Mouse (Mus musculus) MEL (cell line): ENCODE data around the gene Osbpl5. TPM values are rescaled to one million over a fixed set of nuclear protein-coding genes. Genes with fewer than 3 reads are reported as not detected.

Source experiments
- DNase-seq: peaks from one replicate; pipeline ENCODE4 v3.0.0; 2011; ENCODE audit warnings: low read depth, low spot score
- H3K27ac ChIP-seq: 2 replicates; pipeline ENCODE4 v1.5.1; 2012; ENCODE audit warnings: low read depth, mild to moderate bottlenecking, control low read depth, low read length, moderate library complexity; ENCODE audit not compliant: control insufficient read depth
- H3K27me3 ChIP-seq, 2 experiments: fragments of 150-350 bp in 1 of 2; sonication (generic) in 1 of 2; 2 replicates each; pipeline ENCODE4 v1.6.1; 2012; ENCODE audit warnings: low read length in 2 of 2, mild to moderate bottlenecking in 2 of 2, improper control_type of control experiment in 1 of 2, moderate library complexity in 1 of 2; ENCODE audit not compliant: insufficient read depth in 2 of 2, control insufficient read depth in 1 of 2
- H3K36me3 ChIP-seq, 2 experiments: 2 replicates each; pipeline ENCODE4 v1.6.1; 2012 to 2014; ENCODE audit warnings: low read length in 2 of 2, improper control_type of control experiment in 1 of 2, inconsistent platforms in 1 of 2, mild to moderate bottlenecking in 1 of 2; ENCODE audit not compliant: insufficient read depth in 2 of 2, control insufficient read depth in 1 of 2
- H3K4me1 ChIP-seq, 2 experiments: fragments of 150-350 bp in 1 of 2; sonication (generic) in 1 of 2; 2 replicates each; pipeline ENCODE4 v1.6.1; 2012; ENCODE audit warnings: low read length in 2 of 2, improper control_type of control experiment in 1 of 2, mild to moderate bottlenecking in 1 of 2; ENCODE audit not compliant: insufficient read depth in 2 of 2, control insufficient read depth in 1 of 2
- H3K4me3 ChIP-seq, 2 experiments: fragments of 150-350 bp in 1 of 2; sonication (generic) in 1 of 2; 2 replicates each; pipeline ENCODE4 v1.5.1; 2012; ENCODE audit warnings: low read depth in 2 of 2, low read length in 2 of 2, mild to moderate bottlenecking in 2 of 2, moderate library complexity in 2 of 2, control low read depth in 1 of 2, improper control_type of control experiment in 1 of 2; ENCODE audit not compliant: control insufficient read depth in 1 of 2, insufficient read depth in 1 of 2
- H3K79me2 ChIP-seq: 2 replicates; pipeline ENCODE4 v1.6.1; 2012; ENCODE audit warnings: mild to moderate bottlenecking, low read length, moderate library complexity; ENCODE audit not compliant: control insufficient read depth, poor library complexity, insufficient read depth
- H3K9ac ChIP-seq: 2 replicates; pipeline ENCODE4 v1.6.1; 2012; ENCODE audit warnings: low read depth, mild to moderate bottlenecking, control low read depth, low read length, moderate library complexity; ENCODE audit not compliant: control insufficient read depth, poor library complexity, severe bottlenecking
- H3K9me3 ChIP-seq: fragments of 150-350 bp; sonication (generic); replicated peaks from 2 replicates; pipeline ENCODE4 v1.6.1; 2012; ENCODE audit warnings: mild to moderate bottlenecking, low read length, improper control_type of control experiment, moderate library complexity; ENCODE audit not compliant: insufficient read depth
- CHD1 ChIP-seq: IDR thresholded peaks from 2 replicates; pipeline ENCODE4 v1.6.1; 2012; ENCODE audit warnings: low read depth, mild to moderate bottlenecking, inconsistent platforms, low read length, improper control_type of control experiment
- CTCF ChIP-seq, 3 experiments: IDR thresholded peaks in 2 of 3; conservative IDR thresholded peaks in 1 of 3; 2 replicates each; pipeline ENCODE4 v1.5.1; 2011 to 2012; ENCODE audit warnings: low read length in 3 of 3, low read depth in 2 of 3, mild to moderate bottlenecking in 2 of 3, improper control_type of control experiment in 1 of 3, inconsistent platforms in 1 of 3, mixed read lengths in 1 of 3, moderate library complexity in 1 of 3; ENCODE audit not compliant: control insufficient read depth in 1 of 3, insufficient read depth in 1 of 3, poor library complexity in 1 of 3, severe bottlenecking in 1 of 3
- ELF1 ChIP-seq: IDR thresholded peaks from 2 replicates; pipeline ENCODE4 v1.6.1; 2014; ENCODE audit warnings: low read depth, mild to moderate bottlenecking, inconsistent platforms, low read length, improper control_type of control experiment, moderate library complexity
- EP300 ChIP-seq, 2 experiments: IDR thresholded peaks; 2 replicates each; pipeline ENCODE4 v1.6.1; 2011; ENCODE audit warnings: improper control_type of control experiment in 2 of 2, low read length in 2 of 2, low read depth in 1 of 2, mild to moderate bottlenecking in 1 of 2
- ETS1 ChIP-seq: IDR thresholded peaks from 2 replicates; pipeline ENCODE4 v1.6.1; 2012; ENCODE audit warnings: low read depth, mild to moderate bottlenecking, inconsistent platforms, low read length, improper control_type of control experiment, moderate library complexity
- GABPA ChIP-seq: IDR thresholded peaks from 2 replicates; pipeline ENCODE4 v1.6.1; 2012; ENCODE audit warnings: low read depth, mild to moderate bottlenecking, inconsistent platforms, low read length, improper control_type of control experiment, moderate library complexity
- HCFC1 ChIP-seq: IDR thresholded peaks from 2 replicates; pipeline ENCODE4 v1.6.1; 2012; ENCODE audit warnings: low read depth, mild to moderate bottlenecking, inconsistent platforms, low read length, improper control_type of control experiment, moderate library complexity
- JUND ChIP-seq: IDR thresholded peaks from 2 replicates; pipeline ENCODE4 v1.6.1; 2011; ENCODE audit warnings: low read depth, mild to moderate bottlenecking, improper control_type of control experiment, low read length
- KAT2A ChIP-seq: conservative IDR thresholded peaks from 2 replicates; pipeline ENCODE4 v1.6.1; 2012; ENCODE audit warnings: low read depth, low read length, improper control_type of control experiment, inconsistent platforms
- MAX ChIP-seq: IDR thresholded peaks from 2 replicates; pipeline ENCODE4 v1.6.1; 2011; ENCODE audit warnings: low read length, improper control_type of control experiment
- MAZ ChIP-seq: IDR thresholded peaks from 2 replicates; pipeline ENCODE4 v1.6.1; 2012; ENCODE audit warnings: low read depth, mild to moderate bottlenecking, inconsistent platforms, low read length, improper control_type of control experiment
- NELFE ChIP-seq: IDR thresholded peaks from 2 replicates; pipeline ENCODE4 v1.6.1; 2011; ENCODE audit warnings: low read depth, low read length, improper control_type of control experiment
- POLR2AphosphoS2 ChIP-seq: IDR thresholded peaks from 2 replicates; pipeline ENCODE4 v1.6.1; 2011; ENCODE audit warnings: low read length, improper control_type of control experiment
- POLR2AphosphoS5 ChIP-seq: IDR thresholded peaks from 2 replicates; pipeline ENCODE4 v1.6.1; 2012; ENCODE audit warnings: low read depth, borderline replicate concordance, mild to moderate bottlenecking, inconsistent platforms, low read length, moderate library complexity, mixed read lengths
- TBP ChIP-seq: IDR thresholded peaks from 2 replicates; pipeline ENCODE4 v1.8.0; 2011; ENCODE audit warnings: low read depth, low read length, improper control_type of control experiment
- TCF12 ChIP-seq: IDR thresholded peaks from 2 replicates; pipeline ENCODE4 v1.6.1; 2014; ENCODE audit warnings: low read depth, mild to moderate bottlenecking, inconsistent platforms, low read length, improper control_type of control experiment, moderate library complexity
- USF2 ChIP-seq, 2 experiments: IDR thresholded peaks; 2 replicates each; pipeline ENCODE4 v1.6.1; 2011 to 2012; ENCODE audit warnings: improper control_type of control experiment in 2 of 2, low read length in 2 of 2, borderline replicate concordance in 1 of 2, inconsistent platforms in 1 of 2, low read depth in 1 of 2, mild to moderate bottlenecking in 1 of 2; ENCODE audit not compliant: insufficient read depth in 1 of 2
- ZC3H11A ChIP-seq: IDR thresholded peaks from 2 replicates; pipeline ENCODE4 v1.6.1; 2012; ENCODE audit warnings: low read depth, mild to moderate bottlenecking, inconsistent platforms, low read length, improper control_type of control experiment
- ZKSCAN1 ChIP-seq: IDR thresholded peaks from 2 replicates; pipeline ENCODE4 v1.6.1; 2012; ENCODE audit warnings: low read depth, mild to moderate bottlenecking, inconsistent platforms, low read length, improper control_type of control experiment, moderate library complexity
- ZNF384 ChIP-seq: IDR thresholded peaks from 2 replicates; pipeline ENCODE4 v1.6.1; 2012; ENCODE audit warnings: low read depth, mild to moderate bottlenecking, inconsistent platforms, low read length, improper control_type of control experiment
- polyA plus RNA-seq, 2 experiments: library from polyadenylated mRNA; stranded (reverse) in 1 of 2; unstranded in 1 of 2; fragments of >175 nt in 1 of 2; fragments of >200 nt in 1 of 2; gene quantifications; 2 replicates each; pipeline versions ENCODE4 v1.2.1 to v1.2.4; 2012; ENCODE audit warnings: low replicate concordance in 2 of 2, low read depth in 1 of 2; ENCODE audit not compliant: insufficient read length in 2 of 2, insufficient read depth in 1 of 2, missing spikeins in 1 of 2
- total RNA-seq: library from RNA; depleted of rRNA; stranded (reverse); fragments of 300-350 nt; gene quantifications from 2 replicates; pipeline ENCODE4 v1.2.3, GENCODE M21; 2012

Osbpl5 gene
- total and polyA plus RNA-seq, 3 experiments, result 0.27 to 0.50 TPM; not detected in 1

GRCm38 (mm10) chr7:143726396-143726795, 30.4 kb downstream of the Osbpl5 start:
- Histone ChIP-seq H3K4me1 (no peaks in the 10 kb centered on the region), H3K9me3 (no peaks in the 10 kb centered on the region), H3K9ac (no peak overlapping the region), H3K27me3 (peaks cover 0 to 1% of the 10 kb centered on the region in 2 experiments; a peak in 2 of 4 replicates), H3K27ac (no peak overlapping the region), H3K79me2 (no peaks in the 10 kb centered on the region), H3K4me3 (no peak overlapping the region), H3K36me3 (no peaks in the 10 kb centered on the region)
- DNase-seq, result no peak
- no peak for TF ChIP-seq NELFE
- TF ChIP-seq CTCF (IDR thresholded peaks at IDR 0.05 in 2 of 3, conservative IDR thresholded peaks at IDR 0.05 in 1 of 3; ENCODE audit: control insufficient read depth in 1 of 3, insufficient read depth in 1 of 3, low read depth in 2 of 3, low read length in 3 of 3, poor library complexity in 1 of 3, severe bottlenecking in 1 of 3), result peak in 2 of 3 experiments; percentile 7 to 24; a peak in 1 of 6 replicates

- H3K9me3 ChIP-seq, result no peaks in the 10 kb centered on the region
- peak overlapping the region; percentile 15 to 26; a peak in 2 of 4 replicates for H3K4me3 ChIP-seq
- H3K4me1 ChIP-seq, result no peaks in the 10 kb centered on the region
- H3K27me3 ChIP-seq, result peaks cover 0 to 1% of the 10 kb centered on the region in 2 experiments; a peak in 3 of 4 replicates
- H3K27ac ChIP-seq, result no peak overlapping the region
- H3K79me2 ChIP-seq, result no peaks in the 10 kb centered on the region
- no peak for TF ChIP-seq JUND
- no peak for TF ChIP-seq CHD1
- TF ChIP-seq GABPA, result no peak
- no peak for TF ChIP-seq USF2 (IDR thresholded peaks at IDR 0.05; ENCODE audit: borderline replicate concordance in 1 of 2, insufficient read depth in 1 of 2, low read depth in 1 of 2, low read length in 2 of 2)
- no peak overlapping the region; the same call in 1 of the 2 replicates for H3K9ac ChIP-seq
- no peaks in the 10 kb centered on the region for H3K36me3 ChIP-seq
- no peak for DNase-seq
Measured at GRCm38 (mm10) chr7:143723841-143724240, 32.9 kb downstream of the Osbpl5 start.

- no peak overlapping the region for H3K9ac ChIP-seq
- H3K27me3 ChIP-seq, result peaks cover 0 to 1% of the 10 kb centered on the region in 2 experiments; a peak in 3 of 4 replicates
Measured at GRCm38 (mm10) chr7:143722646-143723045, 34.1 kb downstream of the Osbpl5 start.

More at GRCm38 (mm10) chr7:143722646-143723045, 34.1 kb downstream of the Osbpl5 start:
- H3K9me3 ChIP-seq, result no peaks in the 10 kb centered on the region
- TF ChIP-seq TCF12 (no peak), GABPA (no peak), ELF1 (no peak), ETS1 (no peak), ZKSCAN1 (no peak), EP300 (IDR thresholded peaks at IDR 0.05; ENCODE audit: low read depth in 1 of 2, low read length in 2 of 2) (no peak), TBP (no peak), POLR2AphosphoS5 (no peak), MAX (no peak), MAZ (no peak), KAT2A (no peak), POLR2AphosphoS2 (no peak), ZC3H11A (no peak), ZNF384 (no peak), HCFC1 (no peak), JUND (no peak)
- TF ChIP-seq, all 39 proteins: peak for 0
- Histone ChIP-seq H3K4me1 (no peaks in the 10 kb centered on the region), H3K27ac (no peak overlapping the region), H3K36me3 (no peaks in the 10 kb centered on the region), H3K79me2 (no peaks in the 10 kb centered on the region), H3K4me3 (no peak overlapping the region)
- DNase-seq, result no peak
